Mouse (Mus musculus): ENCODE data around the gene Mars.

DNA sequence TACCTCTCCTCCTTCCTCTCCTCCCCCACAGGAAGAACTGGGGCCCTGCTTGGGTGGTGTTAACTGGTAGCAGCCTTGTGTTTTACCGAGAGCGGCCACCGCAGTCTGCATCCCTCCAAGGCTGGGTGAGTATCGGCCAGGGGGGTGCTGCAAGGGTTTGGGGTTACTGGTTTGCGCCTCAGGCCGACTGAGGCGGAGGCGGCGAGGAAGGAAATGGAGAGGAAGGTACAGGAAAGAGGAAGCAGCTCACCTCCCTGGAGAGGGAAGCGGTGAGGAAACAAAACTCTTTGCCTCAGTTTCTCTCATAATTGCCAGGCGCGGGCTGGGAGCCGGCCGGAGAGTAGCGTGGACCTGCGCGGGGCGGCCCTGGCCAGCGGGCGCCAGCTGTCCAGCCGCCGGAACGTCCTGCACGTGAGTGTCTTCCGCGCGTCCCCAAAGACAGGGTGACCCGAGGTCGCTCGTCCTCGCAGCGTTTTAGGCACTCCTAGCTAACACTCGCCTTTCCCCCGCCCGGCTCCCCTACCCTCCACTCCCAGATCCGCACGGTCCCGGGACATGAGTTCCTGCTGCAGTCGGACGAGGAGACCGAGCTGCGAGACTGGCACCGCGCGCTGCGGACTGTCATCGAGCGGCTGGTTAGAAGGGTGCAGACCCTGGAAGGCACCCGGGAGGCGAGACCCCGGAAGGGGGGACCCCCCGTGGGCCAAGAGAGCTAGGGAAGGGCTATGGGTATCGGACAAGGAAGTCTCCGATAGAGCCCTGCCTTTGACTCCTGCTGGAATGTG lies 14.6 kb upstream of the Mars start:
- TF ChIP-seq CTCF (IDR thresholded peaks at IDR 0.05) (no peak), EP300 (IDR thresholded peaks at IDR 0.05; ENCODE audit: insufficient read depth, low read depth, low read length) (no peak)
